Mouse (Mus musculus): ENCODE measurements around the gene Lrrc47. TPM values are rescaled to one million over a fixed set of nuclear protein-coding genes. Genes with fewer than 3 reads are reported as not detected.

Lrrc47 gene
- polyA plus RNA-seq, 1 experiment, result 42.5 TPM

DNA sequence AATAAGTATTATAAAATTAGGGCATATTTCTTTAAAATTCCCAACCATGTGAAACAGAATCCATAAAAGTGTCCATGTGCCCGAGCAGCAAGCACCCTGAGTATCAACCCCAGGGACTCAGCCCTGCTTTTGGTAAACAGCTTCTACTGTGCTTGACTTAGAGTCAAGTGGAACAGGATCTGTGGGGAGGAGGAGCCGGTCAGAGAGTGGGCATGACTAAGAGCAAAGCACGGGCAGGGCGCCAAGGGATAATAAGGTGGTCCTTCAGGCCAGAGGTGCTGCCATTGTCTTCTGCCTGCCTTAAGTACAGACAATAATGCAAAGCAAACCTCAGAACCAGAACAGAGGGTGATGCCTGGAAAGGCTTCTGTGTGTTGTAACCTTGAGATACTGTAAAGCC, 3.8 kb upstream of the Lrrc47 start:
- no peaks in the 10 kb centered on the region for H3K27me3 ChIP-seq (ENCODE audit: control insufficient read depth, insufficient read depth, insufficient read length)
- H3K36me3 ChIP-seq (ENCODE audit: control insufficient read depth, insufficient read depth), result no peaks in the 10 kb centered on the region
- H3K4me2 ChIP-seq (ENCODE audit: low read depth), result no peak overlapping the region
- no peak overlapping the region for H3ac ChIP-seq (ENCODE audit: control insufficient read depth, insufficient read length)
- TF ChIP-seq E2F4 (IDR thresholded peaks at IDR 0.05; ENCODE audit: insufficient read depth), result no peak
- no peak for TF ChIP-seq TCF12 (IDR thresholded peaks at IDR 0.05; ENCODE audit: insufficient read depth, poor library complexity, severe bottlenecking)
- TF ChIP-seq POLR2A (IDR thresholded peaks at IDR 0.05; ENCODE audit: insufficient read length, low read depth), result no peak
- TF ChIP-seq POLR2AphosphoS2 (IDR thresholded peaks at IDR 0.05; ENCODE audit: insufficient read length, low read depth), result peak; percentile 19
- peaks cover 8% of the 10 kb centered on the region for H3K79me2 ChIP-seq (ENCODE audit: control insufficient read depth, insufficient read depth)
- H3K4me3 ChIP-seq, result no peak overlapping the region

- Histone ChIP-seq H3K36me3 (ENCODE audit: control insufficient read depth, insufficient read depth) (no peaks in the 10 kb centered on the region), H3K4me2 (ENCODE audit: low read depth) (peak overlapping the region; percentile 97), H3K79me2 (ENCODE audit: control insufficient read depth, insufficient read depth) (peaks cover 32% of the 10 kb centered on the region), H3ac (ENCODE audit: control insufficient read depth, insufficient read length) (peak overlapping the region; percentile 81), H3K4me3 (peak overlapping the region; percentile 59), H3K27me3 (ENCODE audit: control insufficient read depth, insufficient read depth, insufficient read length) (no peaks in the 10 kb centered on the region)
- no peak for TF ChIP-seq POLR2AphosphoS2 (IDR thresholded peaks at IDR 0.05; ENCODE audit: insufficient read length, low read depth)
- TF ChIP-seq MYOG (IDR thresholded peaks at IDR 0.05; ENCODE audit: control insufficient read depth in 1 of 3, insufficient read depth in 1 of 3, insufficient read length in 2 of 3, low read depth in 2 of 3), result peak in 1 of 3 experiments; percentile 48
- TF ChIP-seq TCF3 (IDR thresholded peaks at IDR 0.05; ENCODE audit: insufficient read length, low read depth), result no peak
- no peak for TF ChIP-seq USF1 (IDR thresholded peaks at IDR 0.05; ENCODE audit: low read depth)
- TF ChIP-seq MAX (IDR thresholded peaks at IDR 0.05; ENCODE audit: low read depth), result no peak
- no peak for TF ChIP-seq E2F4 (IDR thresholded peaks at IDR 0.05; ENCODE audit: insufficient read depth)
- TF ChIP-seq POLR2A (IDR thresholded peaks at IDR 0.05; ENCODE audit: insufficient read length, low read depth), result no peak
- TF ChIP-seq CEBPB (IDR thresholded peaks at IDR 0.05; ENCODE audit: insufficient read depth, poor library complexity, severe bottlenecking), result no peak
- TF ChIP-seq SRF (IDR thresholded peaks at IDR 0.05; ENCODE audit: control insufficient read depth, insufficient read length, low read depth), result no peak
- no peak for TF ChIP-seq REST (IDR thresholded peaks at IDR 0.05; ENCODE audit: insufficient read depth, insufficient read length)
- TF ChIP-seq MYOD1 (IDR thresholded peaks at IDR 0.05; ENCODE audit: control insufficient read depth in 1 of 3, insufficient read length in 2 of 3, low read depth in 2 of 3), result peak in 2 of 3 experiments; percentile 63 to 69
- no peak for TF ChIP-seq TCF12 (IDR thresholded peaks at IDR 0.05; ENCODE audit: insufficient read depth, poor library complexity, severe bottlenecking)
Measured at GRCm38 (mm10) chr4:154010907-154011645, 455 bp upstream of the Lrrc47 start.

DNA sequence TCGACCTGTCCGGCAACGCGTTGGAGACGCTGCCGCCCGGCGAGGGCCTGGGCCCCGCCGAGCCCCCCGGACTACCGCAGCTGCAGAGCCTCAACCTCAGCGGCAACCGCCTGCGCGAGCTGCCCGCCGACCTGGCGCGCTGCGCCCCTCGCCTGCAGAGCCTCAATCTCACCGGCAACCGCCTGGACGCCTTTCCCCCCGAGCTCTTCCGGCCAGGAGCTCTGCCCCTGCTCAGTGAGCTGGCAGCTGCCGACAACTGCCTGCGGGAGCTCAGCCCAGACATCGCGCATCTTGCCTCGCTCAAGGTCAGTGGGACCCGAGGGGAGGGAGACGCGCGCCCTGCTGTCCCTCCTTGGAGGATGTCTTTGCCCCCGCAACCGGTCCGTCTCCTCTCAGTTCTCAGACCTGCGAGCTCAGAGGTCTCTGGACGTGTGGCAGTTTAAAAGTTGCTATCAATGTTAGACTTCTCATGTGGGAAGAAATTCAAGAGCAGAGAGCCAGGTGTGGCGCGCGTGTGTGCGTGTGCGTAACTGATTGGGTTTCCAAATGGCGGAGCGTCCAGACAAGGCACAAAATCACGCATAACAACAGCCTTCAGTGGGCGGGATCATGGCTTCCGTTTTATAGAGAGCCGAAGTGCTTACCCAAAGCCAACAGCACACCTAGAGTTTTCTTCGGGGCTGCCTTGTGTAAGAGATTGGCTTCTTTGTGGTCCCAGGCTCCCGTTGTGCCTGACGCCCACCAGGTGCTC, 776 bp downstream of the Lrrc47 start:
- TF ChIP-seq E2F4 (IDR thresholded peaks at IDR 0.05; ENCODE audit: insufficient read depth), result no peak
- TF ChIP-seq MYOG (IDR thresholded peaks at IDR 0.05; ENCODE audit: control insufficient read depth in 1 of 3, insufficient read depth in 1 of 3, insufficient read length in 2 of 3, low read depth in 2 of 3), result peak in 2 of 3 experiments; percentile 23 to 39
- H3K36me3 ChIP-seq (ENCODE audit: control insufficient read depth, insufficient read depth), result no peaks in the 10 kb centered on the region
- peak overlapping the region; percentile 59 for H3K4me3 ChIP-seq
- H3K4me2 ChIP-seq (ENCODE audit: low read depth), result peak overlapping the region; percentile 86
- H3K79me2 ChIP-seq (ENCODE audit: control insufficient read depth, insufficient read depth), result peaks cover 32% of the 10 kb centered on the region
- H3ac ChIP-seq (ENCODE audit: control insufficient read depth, insufficient read length), result peak overlapping the region; percentile 81
- no peaks in the 10 kb centered on the region for H3K27me3 ChIP-seq (ENCODE audit: control insufficient read depth, insufficient read depth, insufficient read length)

- Histone ChIP-seq H3K79me2 (ENCODE audit: control insufficient read depth, insufficient read depth) (peaks cover 32% of the 10 kb centered on the region), H3ac (ENCODE audit: control insufficient read depth, insufficient read length) (no peak overlapping the region), H3K27me3 (ENCODE audit: control insufficient read depth, insufficient read depth, insufficient read length) (no peaks in the 10 kb centered on the region), H3K4me2 (ENCODE audit: low read depth) (no peak overlapping the region), H3K4me3 (no peak overlapping the region), H3K36me3 (ENCODE audit: control insufficient read depth, insufficient read depth) (peaks cover 14% of the 10 kb centered on the region)
- TF ChIP-seq TCF12 (IDR thresholded peaks at IDR 0.05; ENCODE audit: insufficient read depth, poor library complexity, severe bottlenecking), result no peak
- TF ChIP-seq POLR2A (IDR thresholded peaks at IDR 0.05; ENCODE audit: insufficient read length, low read depth), result no peak
- no peak for TF ChIP-seq TCF3 (IDR thresholded peaks at IDR 0.05; ENCODE audit: insufficient read length, low read depth)
- TF ChIP-seq POLR2AphosphoS2 (IDR thresholded peaks at IDR 0.05; ENCODE audit: insufficient read length, low read depth), result no peak
- TF ChIP-seq USF1 (IDR thresholded peaks at IDR 0.05; ENCODE audit: low read depth), result no peak
- TF ChIP-seq MAX (IDR thresholded peaks at IDR 0.05; ENCODE audit: low read depth), result no peak
- TF ChIP-seq E2F4 (IDR thresholded peaks at IDR 0.05; ENCODE audit: insufficient read depth), result no peak
- no peak for TF ChIP-seq CEBPB (IDR thresholded peaks at IDR 0.05; ENCODE audit: insufficient read depth, poor library complexity, severe bottlenecking)
- TF ChIP-seq REST (IDR thresholded peaks at IDR 0.05; ENCODE audit: insufficient read depth, insufficient read length), result no peak
- TF ChIP-seq MYOG (IDR thresholded peaks at IDR 0.05; ENCODE audit: control insufficient read depth in 1 of 3, insufficient read depth in 1 of 3, insufficient read length in 2 of 3, low read depth in 2 of 3), result no peak
- TF ChIP-seq SRF (IDR thresholded peaks at IDR 0.05; ENCODE audit: control insufficient read depth, insufficient read length, low read depth), result no peak
Measured at GRCm38 (mm10) chr4:154015476-154015875, 3.9 kb downstream of the Lrrc47 start.

- no peak overlapping the region for H3ac ChIP-seq (ENCODE audit: control insufficient read depth, insufficient read length)
- H3K4me3 ChIP-seq, result no peak overlapping the region
- H3K4me2 ChIP-seq (ENCODE audit: low read depth), result no peak overlapping the region
- no peak for TF ChIP-seq POLR2AphosphoS2 (IDR thresholded peaks at IDR 0.05; ENCODE audit: insufficient read length, low read depth)
- TF ChIP-seq MYOD1 (IDR thresholded peaks at IDR 0.05; ENCODE audit: control insufficient read depth in 1 of 3, insufficient read length in 2 of 3, low read depth in 2 of 3), result no peak
- no peak for TF ChIP-seq USF1 (IDR thresholded peaks at IDR 0.05; ENCODE audit: low read depth)
- TF ChIP-seq CEBPB (IDR thresholded peaks at IDR 0.05; ENCODE audit: insufficient read depth, poor library complexity, severe bottlenecking), result no peak
- no peak for TF ChIP-seq REST (IDR thresholded peaks at IDR 0.05; ENCODE audit: insufficient read depth, insufficient read length)
- TF ChIP-seq MYOG (IDR thresholded peaks at IDR 0.05; ENCODE audit: control insufficient read depth in 1 of 3, insufficient read depth in 1 of 3, insufficient read length in 2 of 3, low read depth in 2 of 3), result no peak
- TF ChIP-seq E2F4 (IDR thresholded peaks at IDR 0.05; ENCODE audit: insufficient read depth), result no peak
- TF ChIP-seq TCF12 (IDR thresholded peaks at IDR 0.05; ENCODE audit: insufficient read depth, poor library complexity, severe bottlenecking), result no peak
- TF ChIP-seq SRF (IDR thresholded peaks at IDR 0.05; ENCODE audit: control insufficient read depth, insufficient read length, low read depth), result no peak
- TF ChIP-seq MAX (IDR thresholded peaks at IDR 0.05; ENCODE audit: low read depth), result no peak
- no peak for TF ChIP-seq TCF3 (IDR thresholded peaks at IDR 0.05; ENCODE audit: insufficient read length, low read depth)
- no peak for TF ChIP-seq POLR2A (IDR thresholded peaks at IDR 0.05; ENCODE audit: insufficient read length, low read depth)
- H3K27me3 ChIP-seq (ENCODE audit: control insufficient read depth, insufficient read depth, insufficient read length), result no peaks in the 10 kb centered on the region
- H3K36me3 ChIP-seq (ENCODE audit: control insufficient read depth, insufficient read depth), result peaks cover 14% of the 10 kb centered on the region
- H3K79me2 ChIP-seq (ENCODE audit: control insufficient read depth, insufficient read depth), result peaks cover 6% of the 10 kb centered on the region
Measured at GRCm38 (mm10) chr4:154019571-154019970, 8.0 kb downstream of the Lrrc47 start.

Measured in myocyte (in vitro differentiated cells).